Mouse (Mus musculus): Measurements from ENCODE around the gene Olfr172. TPM values are rescaled to one million over a fixed set of nuclear protein-coding genes. Genes with fewer than 3 reads are reported as not detected.

The Olfr172 gene
- polyA plus RNA-seq, 1 experiment from 2014 or later = not detected

DNA sequence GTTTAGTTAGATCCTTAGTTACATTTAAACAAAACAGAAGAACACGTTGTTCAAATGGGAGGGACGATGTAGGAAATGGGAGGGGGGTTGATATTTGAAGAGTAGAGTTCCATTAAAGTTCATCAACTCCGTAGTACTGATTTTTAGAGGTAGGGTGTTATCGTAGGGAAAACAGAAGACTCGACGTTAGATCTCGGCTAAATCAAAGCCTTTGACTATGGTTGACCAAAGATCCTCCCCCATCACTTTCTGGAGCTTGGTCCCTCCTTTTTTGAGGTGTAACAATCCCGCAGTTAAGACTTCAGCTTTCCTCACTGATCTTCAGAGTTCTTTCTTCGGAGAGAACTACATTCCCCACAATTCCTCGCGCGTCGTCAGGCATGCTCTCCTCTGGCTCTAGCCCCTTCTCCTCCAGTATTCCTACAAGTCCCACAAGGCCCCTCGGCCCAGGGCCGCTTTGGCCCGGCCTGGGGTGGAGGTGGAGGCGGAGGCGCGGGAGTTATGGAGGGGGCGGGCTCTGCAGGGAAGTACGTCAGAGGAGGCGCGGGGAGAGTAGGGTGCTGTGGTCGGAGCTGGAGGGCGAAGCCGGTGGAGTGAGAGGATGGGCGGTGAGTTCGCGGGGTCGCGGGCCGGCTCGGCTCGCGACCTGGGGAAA, 35.4 kb downstream of the Olfr172 start, which contains the start of gene Cldnd1:
Cldnd1 (plus strand) TSS at position 434 of the 655 bp plus-strand sequence.
- peak; percentile 100 for ATAC-seq (replicated peaks; ENCODE audit: extremely low read depth, insufficient read depth, low FRiP score)
- 2% methylated on average over 35 of the region's 35 CpGs for WGBS

DNA sequence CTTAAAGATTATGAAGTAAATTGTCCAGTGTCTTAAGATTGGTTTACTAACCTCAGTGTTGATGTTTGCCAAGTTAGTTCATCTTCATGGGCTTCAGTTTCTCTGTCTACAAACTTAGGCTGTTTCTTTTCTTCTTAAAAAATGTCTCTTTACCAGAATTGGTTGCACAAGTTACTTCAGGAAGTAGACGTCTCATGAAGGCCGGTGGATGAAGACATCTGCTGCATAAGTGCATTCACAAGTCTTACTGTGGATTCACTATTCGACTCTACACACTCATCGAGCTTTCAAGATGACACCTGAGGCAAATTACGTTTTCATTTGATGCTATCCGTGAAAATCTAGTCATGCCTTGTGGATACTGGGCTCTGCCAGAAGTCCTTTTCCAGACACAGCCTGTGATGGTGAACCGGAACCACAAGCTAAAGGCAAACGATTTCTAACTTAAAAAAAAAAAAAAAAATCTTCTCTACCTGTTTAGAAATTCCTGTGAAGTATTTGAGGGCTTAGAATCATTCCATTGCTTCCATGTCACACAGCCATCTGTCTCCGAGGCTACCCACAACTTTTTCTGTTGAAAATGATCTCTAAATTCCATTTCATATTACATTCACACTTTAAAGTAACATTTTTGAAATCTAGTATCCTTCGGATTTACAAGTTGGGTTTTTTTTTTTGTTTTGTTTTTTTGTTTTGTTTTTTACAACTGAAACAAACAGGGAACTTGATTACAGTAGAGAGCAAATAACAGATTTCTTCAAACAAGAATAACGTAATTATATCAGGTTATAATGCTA, 36.1 kb downstream of the Olfr172 start:
- Histone ChIP-seq H3K9me3 (replicated peaks; ENCODE audit: control insufficient read depth, low read length) (no peaks in the 10 kb centered on the region), H3K4me2 (ENCODE audit: low read depth, low read length) (peak overlapping the region; percentile 72), H3K36me3 (ENCODE audit: control insufficient read depth, insufficient read depth) (peaks cover 19% of the 10 kb centered on the region), H3K4me3 (ENCODE audit: low read length) (no peak overlapping the region; the same call in 1 of the 2 replicates), H3K27me3 (ENCODE audit: control insufficient read depth, insufficient read depth, low read length) (no peaks in the 10 kb centered on the region), H3K9ac (ENCODE audit: low read length) (no peak overlapping the region), H3K4me1 (ENCODE audit: control insufficient read depth, insufficient read depth, low read length) (0 out of 2 replicates have a peak, but pooled peaks cover 4% of the 10 kb centered on the region), H3K27ac (ENCODE audit: low read length) (no peak overlapping the region)
- ATAC-seq (replicated peaks; ENCODE audit: extremely low read depth, insufficient read depth, low FRiP score) = no peak
- WGBS = 76% methylated on average over 11 of the region's 11 CpGs

More for the DNA sequence above, 35.4 kb downstream of the Olfr172 start, which contains the start of gene Cldnd1:
- H3K4me2 ChIP-seq (ENCODE audit: low read depth, low read length) = peak within 1 kb of the TSS; percentile 72
- H3K4me3 ChIP-seq (ENCODE audit: low read length) = peak within 1 kb of the TSS; percentile 91
- no peaks in the 10 kb centered on the region for H3K9me3 ChIP-seq (replicated peaks; ENCODE audit: control insufficient read depth, low read length)
- 0 out of 2 replicates have a peak, but pooled peaks cover 4% of the 10 kb centered on the region for H3K4me1 ChIP-seq (ENCODE audit: control insufficient read depth, insufficient read depth, low read length)
- H3K9ac ChIP-seq (ENCODE audit: low read length) = peak within 1 kb of the TSS; percentile 90
- H3K27ac ChIP-seq (ENCODE audit: low read length) = peak within 1 kb of the TSS; percentile 91
- no peaks in the 10 kb centered on the region for H3K27me3 ChIP-seq (ENCODE audit: control insufficient read depth, insufficient read depth, low read length)
- peaks cover 26% of the 10 kb centered on the region for H3K36me3 ChIP-seq (ENCODE audit: control insufficient read depth, insufficient read depth)

DNA sequence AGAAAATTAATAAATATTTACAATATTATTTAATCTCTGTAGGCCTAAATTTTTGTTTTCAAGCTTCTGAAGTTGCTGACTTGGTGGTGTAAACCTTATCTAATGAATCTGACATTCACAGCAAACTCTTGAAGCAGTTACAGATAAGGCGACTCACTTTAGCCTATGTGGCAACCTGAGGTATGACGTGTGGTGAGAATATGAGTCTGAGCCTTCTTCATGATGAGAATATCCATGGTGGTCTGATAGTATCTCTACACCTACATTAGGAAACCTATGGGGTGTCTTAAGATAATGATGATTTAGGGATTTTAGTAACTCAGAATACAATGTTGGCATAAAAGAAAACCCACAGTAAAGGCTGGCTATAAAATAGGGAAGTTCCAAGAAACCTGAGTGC, 40.7 kb downstream of the Olfr172 start:
- 68% methylated on average over 2 of the region's 2 CpGs for WGBS
- H3K27me3 ChIP-seq (ENCODE audit: control insufficient read depth, insufficient read depth, low read length) = no peaks in the 10 kb centered on the region
- H3K36me3 ChIP-seq (ENCODE audit: control insufficient read depth, insufficient read depth) = no peaks in the 10 kb centered on the region

GRCm38 (mm10) chr16:58718666-58719120, 44.3 kb downstream of the Olfr172 start, which contains the start of gene Gpr15:
Gene Gpr15, minus strand, starts transcription at chr16:58719070.
- H3K27me3 ChIP-seq (ENCODE audit: control insufficient read depth, insufficient read depth, low read length) = no peaks in the 10 kb centered on the region
- WGBS = 88% methylated on average over 7 of the region's 7 CpGs

More for the DNA sequence above, 40.7 kb downstream of the Olfr172 start:
- H3K9ac ChIP-seq (ENCODE audit: low read length) = no peak overlapping the region
- no peaks in the 10 kb centered on the region for H3K9me3 ChIP-seq (replicated peaks; ENCODE audit: control insufficient read depth, low read length)
- H3K27ac ChIP-seq (ENCODE audit: low read length) = no peak overlapping the region
- H3K4me2 ChIP-seq (ENCODE audit: low read depth, low read length) = no peak overlapping the region
- no peak for ATAC-seq (replicated peaks; ENCODE audit: extremely low read depth, insufficient read depth, low FRiP score)
- H3K4me3 ChIP-seq (ENCODE audit: low read length) = no peak overlapping the region
- no peaks in the 10 kb centered on the region for H3K4me1 ChIP-seq (ENCODE audit: control insufficient read depth, insufficient read depth, low read length)

DNA sequence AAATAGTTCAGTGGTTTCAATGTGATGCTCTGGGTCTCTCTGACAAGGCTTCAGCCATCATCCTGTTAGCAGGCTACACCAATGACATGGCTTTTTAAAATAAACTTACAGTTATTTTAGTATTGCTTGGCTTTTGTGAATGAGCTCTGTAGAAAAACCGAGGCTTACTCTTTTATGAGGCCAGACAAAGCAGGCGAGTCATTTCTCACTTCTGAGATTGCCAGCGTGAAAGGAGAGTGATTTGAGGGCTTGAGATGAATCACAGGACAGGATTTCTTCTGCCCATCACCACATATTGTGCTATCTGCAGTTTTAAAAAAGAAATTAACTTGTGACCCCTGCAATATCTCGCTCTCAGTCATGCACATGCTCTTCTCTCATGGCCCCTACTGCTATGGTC, 48.0 kb downstream of the Olfr172 start:
- 59% methylated on average over 4 of the region's 4 CpGs for WGBS

More at GRCm38 (mm10) chr16:58718666-58719120, 44.3 kb downstream of the Olfr172 start, which contains the start of gene Gpr15:
- H3K4me3 ChIP-seq (ENCODE audit: low read length) = no peak within 1 kb of the TSS
- H3K9ac ChIP-seq (ENCODE audit: low read length) = no peak within 1 kb of the TSS
- H3K9me3 ChIP-seq (replicated peaks; ENCODE audit: control insufficient read depth, low read length) = no peaks in the 10 kb centered on the region
- H3K27ac ChIP-seq (ENCODE audit: low read length) = no peak within 1 kb of the TSS
- no peaks in the 10 kb centered on the region for H3K4me1 ChIP-seq (ENCODE audit: control insufficient read depth, insufficient read depth, low read length)
- no peak for ATAC-seq (replicated peaks; ENCODE audit: extremely low read depth, insufficient read depth, low FRiP score)
- H3K36me3 ChIP-seq (ENCODE audit: control insufficient read depth, insufficient read depth) = no peaks in the 10 kb centered on the region
- no peak within 1 kb of the TSS for H3K4me2 ChIP-seq (ENCODE audit: low read depth, low read length)

DNA sequence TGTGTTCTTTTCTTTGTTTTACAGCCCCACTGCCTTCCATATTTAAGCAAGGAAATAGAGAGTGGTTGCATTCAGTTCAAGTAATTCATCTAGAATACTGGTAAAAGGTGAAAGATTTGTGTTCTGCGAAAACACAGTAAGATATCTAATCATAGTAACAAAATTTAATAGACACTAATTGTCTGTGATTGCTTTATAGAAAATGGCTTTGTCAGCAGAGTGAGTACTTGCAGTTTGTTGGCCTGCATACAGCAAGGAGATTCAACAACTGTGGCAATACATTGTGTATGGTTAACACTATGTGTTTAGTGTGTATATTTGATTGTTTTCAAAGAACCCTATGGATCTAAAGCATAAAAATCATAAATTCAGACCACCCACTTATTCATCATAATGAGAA, 49.8 kb downstream of the Olfr172 start:
- Histone ChIP-seq H3K27ac (ENCODE audit: low read length) (no peak overlapping the region), H3K9ac (ENCODE audit: low read length) (no peak overlapping the region), H3K27me3 (ENCODE audit: control insufficient read depth, insufficient read depth, low read length) (no peaks in the 10 kb centered on the region), H3K4me2 (ENCODE audit: low read depth, low read length) (no peak overlapping the region), H3K36me3 (ENCODE audit: control insufficient read depth, insufficient read depth) (no peaks in the 10 kb centered on the region), H3K9me3 (replicated peaks; ENCODE audit: control insufficient read depth, low read length) (no peaks in the 10 kb centered on the region), H3K4me3 (ENCODE audit: low read length) (no peak overlapping the region), H3K4me1 (ENCODE audit: control insufficient read depth, insufficient read depth, low read length) (no peaks in the 10 kb centered on the region)
- no peak for ATAC-seq (replicated peaks; ENCODE audit: extremely low read depth, insufficient read depth, low FRiP score)
- WGBS = 76% methylated on average over 1 of the region's 1 CpGs

More for the DNA sequence above, 48.0 kb downstream of the Olfr172 start:
- H3K27ac ChIP-seq (ENCODE audit: low read length) = no peak overlapping the region
- H3K4me3 ChIP-seq (ENCODE audit: low read length) = no peak overlapping the region
- H3K27me3 ChIP-seq (ENCODE audit: control insufficient read depth, insufficient read depth, low read length) = no peaks in the 10 kb centered on the region
- no peak overlapping the region for H3K4me2 ChIP-seq (ENCODE audit: low read depth, low read length)
- H3K9me3 ChIP-seq (replicated peaks; ENCODE audit: control insufficient read depth, low read length) = no peaks in the 10 kb centered on the region
- H3K36me3 ChIP-seq (ENCODE audit: control insufficient read depth, insufficient read depth) = no peaks in the 10 kb centered on the region
- no peak for ATAC-seq (replicated peaks; ENCODE audit: extremely low read depth, insufficient read depth, low FRiP score)
- H3K4me1 ChIP-seq (ENCODE audit: control insufficient read depth, insufficient read depth, low read length) = no peaks in the 10 kb centered on the region
- H3K9ac ChIP-seq (ENCODE audit: low read length) = no peak overlapping the region

- H3K4me2 ChIP-seq (ENCODE audit: low read depth, low read length) = no peak overlapping the region; the same call in 1 of the 2 replicates
- H3K9ac ChIP-seq (ENCODE audit: low read length) = no peak overlapping the region
- no peaks in the 10 kb centered on the region for H3K27me3 ChIP-seq (ENCODE audit: control insufficient read depth, insufficient read depth, low read length)
- 68% methylated on average over 8 of the region's 8 CpGs for WGBS
- ATAC-seq (replicated peaks; ENCODE audit: extremely low read depth, insufficient read depth, low FRiP score) = no peak
- no peak overlapping the region for H3K27ac ChIP-seq (ENCODE audit: low read length)
- no peak overlapping the region for H3K4me3 ChIP-seq (ENCODE audit: low read length)
- H3K9me3 ChIP-seq (replicated peaks; ENCODE audit: control insufficient read depth, low read length) = no peaks in the 10 kb centered on the region
- H3K36me3 ChIP-seq (ENCODE audit: control insufficient read depth, insufficient read depth) = no peaks in the 10 kb centered on the region
- H3K4me1 ChIP-seq (ENCODE audit: control insufficient read depth, insufficient read depth, low read length) = no peaks in the 10 kb centered on the region
Measured at GRCm38 (mm10) chr16:58712221-58712620, 50.8 kb downstream of the Olfr172 start.

Measured in heart, embryonic 16.5 days (tissue).